Mouse (Mus musculus): Measurements from ENCODE around the gene Sec14l4. TPM values are rescaled to one million over a fixed set of nuclear protein-coding genes. Genes with fewer than 3 reads are reported as not detected.
A peak's percentile ranks its signal among the peaks of the same experiment; 100 is the strongest.

The Sec14l4 gene
- polyA plus RNA-seq, 1 experiment = 0.56 TPM

GRCm38 (mm10) chr11:4027561-4028334, 3.5 kb upstream of the Sec14l4 start:
- Histone ChIP-seq H3K36me3 (ENCODE audit: control insufficient read depth, insufficient read depth, low read length) (no peaks in the 10 kb centered on the region), H3K4me1 (ENCODE audit: control insufficient read depth, insufficient read depth, low read length) (peaks cover 8% of the 10 kb centered on the region), H3K27me3 (ENCODE audit: control insufficient read depth, insufficient read depth, low read length) (no peaks in the 10 kb centered on the region), H3K4me3 (ENCODE audit: control insufficient read depth, low read depth, low read length) (no peak overlapping the region), H3K27ac (ENCODE audit: control insufficient read depth, insufficient read depth, low read depth, low read length) (no peak overlapping the region)
- TF ChIP-seq POLR2A (IDR thresholded peaks at IDR 0.05; ENCODE audit: control insufficient read depth, low read depth, low read length) (no peak), CTCF (IDR thresholded peaks at IDR 0.05; ENCODE audit: control insufficient read depth, insufficient read depth, insufficient replicate concordance, low read depth, low read length) (no peak)

- H3K4me3 ChIP-seq (ENCODE audit: control insufficient read depth, low read depth, low read length) = no peak overlapping the region
Measured at GRCm38 (mm10) chr11:4029343-4029742, 1.9 kb upstream of the Sec14l4 start.

GRCm38 (mm10) chr11:4031961-4032360, 699 bp downstream of the Sec14l4 start:
- H3K4me3 ChIP-seq (ENCODE audit: control insufficient read depth, low read depth, low read length) = peak overlapping the region; percentile 23
- H3K27ac ChIP-seq (ENCODE audit: control insufficient read depth, insufficient read depth, low read depth, low read length) = no peak overlapping the region
- TF ChIP-seq CTCF (IDR thresholded peaks at IDR 0.05; ENCODE audit: control insufficient read depth, insufficient read depth, insufficient replicate concordance, low read depth, low read length) (no peak), POLR2A (IDR thresholded peaks at IDR 0.05; ENCODE audit: control insufficient read depth, low read depth, low read length) (no peak)
- peaks cover 17% of the 10 kb centered on the region for H3K4me1 ChIP-seq (ENCODE audit: control insufficient read depth, insufficient read depth, low read length)
- H3K27me3 ChIP-seq (ENCODE audit: control insufficient read depth, insufficient read depth, low read length) = no peaks in the 10 kb centered on the region
- H3K36me3 ChIP-seq (ENCODE audit: control insufficient read depth, insufficient read depth, low read length) = no peaks in the 10 kb centered on the region

More at GRCm38 (mm10) chr11:4029343-4029742, 1.9 kb upstream of the Sec14l4 start:
- Histone ChIP-seq H3K27ac (ENCODE audit: control insufficient read depth, insufficient read depth, low read depth, low read length) (no peak overlapping the region), H3K4me1 (ENCODE audit: control insufficient read depth, insufficient read depth, low read length) (peaks cover 8% of the 10 kb centered on the region), H3K27me3 (ENCODE audit: control insufficient read depth, insufficient read depth, low read length) (no peaks in the 10 kb centered on the region), H3K36me3 (ENCODE audit: control insufficient read depth, insufficient read depth, low read length) (no peaks in the 10 kb centered on the region)
- TF ChIP-seq POLR2A (IDR thresholded peaks at IDR 0.05; ENCODE audit: control insufficient read depth, low read depth, low read length) (no peak), CTCF (IDR thresholded peaks at IDR 0.05; ENCODE audit: control insufficient read depth, insufficient read depth, insufficient replicate concordance, low read depth, low read length) (peak; percentile 62; the same call in 1 of the 2 replicates)

DNA sequence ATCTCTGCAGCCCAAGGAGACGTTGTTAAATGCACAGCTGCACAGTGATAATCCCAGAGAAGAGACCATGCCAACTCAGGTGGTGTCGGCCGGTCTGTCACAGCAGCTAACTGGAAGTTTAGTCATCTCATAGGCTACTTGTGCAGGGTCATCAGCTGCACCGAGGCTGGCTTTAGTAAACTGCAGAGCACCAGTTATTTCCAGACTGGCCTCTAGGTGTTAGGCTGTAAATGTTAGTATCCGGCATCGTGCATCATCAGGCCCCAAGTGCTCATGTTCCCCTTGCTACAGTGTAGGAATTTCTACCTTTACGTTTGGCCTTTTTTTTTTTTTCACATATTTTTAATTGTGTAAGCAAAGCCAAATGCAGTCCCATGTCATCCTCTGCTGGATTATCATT, 2.2 kb downstream of the Sec14l4 start:
- H3K4me3 ChIP-seq (ENCODE audit: control insufficient read depth, low read depth, low read length) = no peak overlapping the region
- H3K36me3 ChIP-seq (ENCODE audit: control insufficient read depth, insufficient read depth, low read length) = no peaks in the 10 kb centered on the region
- H3K4me1 ChIP-seq (ENCODE audit: control insufficient read depth, insufficient read depth, low read length) = peaks cover 15% of the 10 kb centered on the region
- TF ChIP-seq POLR2A (IDR thresholded peaks at IDR 0.05; ENCODE audit: control insufficient read depth, low read depth, low read length) (no peak), CTCF (IDR thresholded peaks at IDR 0.05; ENCODE audit: control insufficient read depth, insufficient read depth, insufficient replicate concordance, low read depth, low read length) (no peak)
- no peak overlapping the region for H3K27ac ChIP-seq (ENCODE audit: control insufficient read depth, insufficient read depth, low read depth, low read length)
- H3K27me3 ChIP-seq (ENCODE audit: control insufficient read depth, insufficient read depth, low read length) = no peaks in the 10 kb centered on the region

- TF ChIP-seq CTCF (IDR thresholded peaks at IDR 0.05; ENCODE audit: control insufficient read depth, insufficient read depth, insufficient replicate concordance, low read depth, low read length) (no peak), POLR2A (IDR thresholded peaks at IDR 0.05; ENCODE audit: control insufficient read depth, low read depth, low read length) (no peak)
- Histone ChIP-seq H3K27ac (ENCODE audit: control insufficient read depth, insufficient read depth, low read depth, low read length) (no peak overlapping the region), H3K36me3 (ENCODE audit: control insufficient read depth, insufficient read depth, low read length) (no peaks in the 10 kb centered on the region), H3K4me3 (ENCODE audit: control insufficient read depth, low read depth, low read length) (no peak overlapping the region), H3K4me1 (ENCODE audit: control insufficient read depth, insufficient read depth, low read length) (peaks cover 15% of the 10 kb centered on the region), H3K27me3 (ENCODE audit: control insufficient read depth, insufficient read depth, low read length) (no peaks in the 10 kb centered on the region)
Measured at GRCm38 (mm10) chr11:4034169-4034568, 2.9 kb downstream of the Sec14l4 start.

GRCm38 (mm10) chr11:4035116-4035892, 4.0 kb downstream of the Sec14l4 start:
- Histone ChIP-seq H3K4me1 (ENCODE audit: control insufficient read depth, insufficient read depth, low read length) (peaks cover 15% of the 10 kb centered on the region), H3K36me3 (ENCODE audit: control insufficient read depth, insufficient read depth, low read length) (no peaks in the 10 kb centered on the region), H3K27me3 (ENCODE audit: control insufficient read depth, insufficient read depth, low read length) (no peaks in the 10 kb centered on the region), H3K4me3 (ENCODE audit: control insufficient read depth, low read depth, low read length) (peak overlapping the region; percentile 56), H3K27ac (ENCODE audit: control insufficient read depth, insufficient read depth, low read depth, low read length) (0 out of 2 replicates have a peak overlapping the region, but pooled peaks have one; percentile 6)
- no peak for TF ChIP-seq POLR2A (IDR thresholded peaks at IDR 0.05; ENCODE audit: control insufficient read depth, low read depth, low read length)
- no peak for TF ChIP-seq CTCF (IDR thresholded peaks at IDR 0.05; ENCODE audit: control insufficient read depth, insufficient read depth, insufficient replicate concordance, low read depth, low read length)

DNA sequence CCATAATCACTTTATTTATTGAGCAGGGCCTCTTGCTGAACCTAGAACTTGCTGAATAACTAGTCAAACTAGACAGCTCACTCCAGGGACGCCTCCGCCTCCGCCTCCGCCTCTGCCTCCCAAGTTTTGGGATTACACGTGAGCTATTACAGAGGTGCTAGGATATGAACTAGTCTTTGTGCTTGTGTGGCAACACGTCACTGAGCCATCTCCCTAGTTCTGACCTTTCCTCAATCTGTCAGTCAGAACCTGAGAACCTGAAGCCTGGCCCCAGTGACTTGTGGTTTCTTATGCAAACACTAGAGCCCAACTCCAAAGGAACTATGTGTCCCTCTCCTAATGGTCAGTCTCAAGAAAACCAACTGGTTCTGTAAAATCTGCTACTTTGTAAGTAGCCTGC, 4.7 kb downstream of the Sec14l4 start:
- TF ChIP-seq POLR2A (IDR thresholded peaks at IDR 0.05; ENCODE audit: control insufficient read depth, low read depth, low read length) (no peak), CTCF (IDR thresholded peaks at IDR 0.05; ENCODE audit: control insufficient read depth, insufficient read depth, insufficient replicate concordance, low read depth, low read length) (no peak)
- no peak overlapping the region for H3K4me3 ChIP-seq (ENCODE audit: control insufficient read depth, low read depth, low read length)
- no peaks in the 10 kb centered on the region for H3K27me3 ChIP-seq (ENCODE audit: control insufficient read depth, insufficient read depth, low read length)
- H3K36me3 ChIP-seq (ENCODE audit: control insufficient read depth, insufficient read depth, low read length) = no peaks in the 10 kb centered on the region
- no peak overlapping the region for H3K27ac ChIP-seq (ENCODE audit: control insufficient read depth, insufficient read depth, low read depth, low read length)
- peaks cover 15% of the 10 kb centered on the region for H3K4me1 ChIP-seq (ENCODE audit: control insufficient read depth, insufficient read depth, low read length)

Measured in testis, adult 2 months (tissue).